12 mouse cellular contexts compared by ENCODE assay signal in the genomic region with DNA sequence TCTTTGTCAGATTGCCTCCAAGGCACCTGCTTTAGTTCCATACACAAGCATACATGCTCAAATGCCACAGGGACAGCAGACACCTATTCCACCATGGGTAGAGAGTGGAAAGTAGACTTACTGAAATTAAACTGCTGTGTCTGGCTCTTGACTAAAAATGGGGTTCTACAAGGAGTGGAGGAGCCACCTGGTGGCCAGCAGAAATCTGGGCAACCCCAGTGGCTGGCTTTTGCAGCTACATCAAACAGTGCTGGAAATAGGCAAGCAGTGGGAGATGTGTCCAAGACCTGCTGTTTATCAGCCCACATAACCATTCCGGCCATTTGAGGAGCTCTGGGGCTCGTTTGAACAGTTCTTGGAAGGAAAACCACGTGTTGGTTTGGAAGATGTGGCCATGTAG. TPM values are rescaled to one million over a fixed set of nuclear protein-coding genes. Genes with fewer than 3 reads are reported as not detected.
DNase-seq lines count a peak whose midpoint lies in the region; ATAC-seq and TF ChIP-seq lines count a peak whose summit lies in the region.
"Had no signal": no experiment of that assay in that cellular context is flagged by ENCODE, and none has a peak within 500 bp of the region (broad histone marks: within the 10 kb centered on the region; RNA-seq: fewer than 3 reads in every experiment).

No protein-coding gene starts in this region.

- no peak overlapping the region for H3K4me3 ChIP-seq in liver, adult 2 months (ENCODE audit: insufficient read depth, low read depth, low read length)
- no peak overlapping the region for H3K4me3 ChIP-seq in liver, embryonic 11.5 days (ENCODE audit: low read depth, low read length)
- H3K4me3 ChIP-seq: forebrain, embryonic 13.5 days; hindbrain, embryonic 12.5 days had no signal

- DNase-seq in frontal cortex, postnatal 14 days (ENCODE audit: low spot score in 2 of 2) = no peak
- no peak for DNase-seq in liver, adult 2 months (ENCODE audit: extremely low read depth, low read depth, low spot score)
- DNase-seq in liver, embryonic 11.5 days (ENCODE audit: low spot score) = no peak
- peak; percentile 27 for DNase-seq in A20 (ENCODE audit: low read depth, low spot score)
- no peak for DNase-seq in brain, embryonic 14.5 days (ENCODE audit: low read depth)
- no peak for DNase-seq in thymus, postnatal 10 days (ENCODE audit: low spot score in 2 of 2)
- DNase-seq in ovary, postnatal 36 days (ENCODE audit: low spot score) = no peak
- DNase-seq: heart, adult 18-20 months; layer of hippocampus, postnatal 36 days had no signal

- H3K79me2 ChIP-seq in liver, adult 2 months (ENCODE audit: control insufficient read depth, insufficient read depth, low read length) = peaks cover 12% of the 10 kb centered on the region; the same call in 1 of the 2 replicates

- WGBS in liver, adult 2 months = 75% methylated on average over 3 of the region's 3 CpGs
- WGBS in liver, embryonic 11.5 days = 76% methylated on average over 3 of the region's 3 CpGs

- H3K36me3 ChIP-seq in liver, adult 2 months (ENCODE audit: control insufficient read depth, insufficient read depth, low read length) = peaks cover 38% of the 10 kb centered on the region
- H3K36me3 ChIP-seq in liver, embryonic 11.5 days (ENCODE audit: control insufficient read depth, insufficient read depth, low read length) = peaks cover 48% of the 10 kb centered on the region

- no peak overlapping the region for H3K4me2 ChIP-seq in liver, embryonic 11.5 days
- H3K4me2 ChIP-seq: forebrain, embryonic 13.5 days; hindbrain, embryonic 12.5 days had no signal

- peak; percentile 50 for TF ChIP-seq CTCF in liver, adult 2 months (IDR thresholded peaks at IDR 0.05; ENCODE audit: low read depth, low read length)
- peak; percentile 24; the same call in 1 of the 2 replicates for TF ChIP-seq CTCF in brain, embryonic 14.5 days (IDR thresholded peaks at IDR 0.05; ENCODE audit: borderline replicate concordance, extremely low read depth, insufficient read depth, insufficient read length)

- ATAC-seq in frontal cortex, adult (ENCODE audit: low TSS enrichment) = peak; percentile 44; the same call in 1 of the 2 replicates
- no peak for ATAC-seq in liver, embryonic 11.5 days (replicated peaks; ENCODE audit: low FRiP score)
- ATAC-seq: forebrain, embryonic 13.5 days had no signal

- H3K4me1 ChIP-seq in liver, adult 2 months (ENCODE audit: control insufficient read depth, insufficient read depth, low read length) = peaks cover 5% of the 10 kb centered on the region
- peaks cover 8% of the 10 kb centered on the region for H3K4me1 ChIP-seq in liver, embryonic 11.5 days (replicated peaks; ENCODE audit: control insufficient read depth, insufficient read depth, low read length)

- TF ChIP-seq POLR2A in liver, adult 2 months (IDR thresholded peaks at IDR 0.05; ENCODE audit: extremely low read depth, insufficient read depth, low read length) = no peak
- TF ChIP-seq POLR2A in brain, embryonic 14.5 days (IDR thresholded peaks at IDR 0.05; ENCODE audit: borderline replicate concordance, extremely low read depth, insufficient read depth, insufficient read length, poor library complexity, severe bottlenecking) = no peak

- no peak overlapping the region for H3K27ac ChIP-seq in liver, adult 2 months (replicated peaks; ENCODE audit: insufficient read depth, low read depth, low read length)
- H3K27ac ChIP-seq in liver, embryonic 11.5 days (ENCODE audit: low read depth, low read length) = no peak overlapping the region
- H3K27ac ChIP-seq: forebrain, embryonic 13.5 days; hindbrain, embryonic 12.5 days had no signal

- no peaks in the 10 kb centered on the region for H3K27me3 ChIP-seq in liver, adult 2 months (ENCODE audit: control insufficient read depth, insufficient read depth, low read length)
- H3K27me3 ChIP-seq in liver, embryonic 11.5 days (replicated peaks; ENCODE audit: control insufficient read depth, insufficient read depth, low read length) = no peaks in the 10 kb centered on the region
- H3K27me3 ChIP-seq: forebrain, embryonic 13.5 days; hindbrain, embryonic 12.5 days had no signal

- no peaks in the 10 kb centered on the region for H3K9me3 ChIP-seq in liver, embryonic 11.5 days (ENCODE audit: control insufficient read depth, low read length)
- H3K9me3 ChIP-seq: forebrain, embryonic 13.5 days; hindbrain, embryonic 12.5 days had no signal

- H3K9ac ChIP-seq in liver, adult 2 months (ENCODE audit: low read depth, low read length) = no peak overlapping the region
- H3K9ac ChIP-seq in liver, embryonic 11.5 days (ENCODE audit: low read depth, low read length) = no peak overlapping the region
- H3K9ac ChIP-seq: forebrain, embryonic 13.5 days; hindbrain, embryonic 12.5 days had no signal

RNA-seq across cellular contexts. Expression of gene Pes1, which starts 6.1 kb away (rescaled TPM):
- 17.9 and 20.8 TPM in 2 replicates for total RNA-seq in liver, adult 2 months (2014; rRNA removed)
- 17.9 and 22.2 TPM in 2 replicates for polyA plus RNA-seq in liver, adult 2 months (2012; rRNA removed)
- 105 and 112 TPM in 2 replicates for polyA plus RNA-seq in liver, embryonic 11.5 days (2014; fragmentation: Nextera tagmentation; extraction: Ambion mirVana)
- 57.9 and 58.0 TPM in 2 replicates for polyA plus RNA-seq in brain, embryonic 14.5 days (2012; rRNA removed)

RNA-seq across cellular contexts. Expression of gene 4930556J24Rik, which starts 6.7 kb away (rescaled TPM):
- 0.09 TPM in 1 of 2 replicates, not detected in the other for total RNA-seq in liver, adult 2 months (2014; rRNA removed)
- not detected in 2 replicates for polyA plus RNA-seq in liver, adult 2 months (2012; rRNA removed)
- polyA plus RNA-seq in liver, embryonic 11.5 days (2014; fragmentation: Nextera tagmentation; extraction: Ambion mirVana) = 0.16 and 0.29 TPM in 2 replicates
- polyA plus RNA-seq in brain, embryonic 14.5 days (2012; rRNA removed) = 0.05 TPM in 1 of 2 replicates, not detected in the other
- total RNA-seq: heart, adult 18-20 months had no signal
- polyA plus RNA-seq: forebrain, embryonic 13.5 days had no signal

RNA-seq across cellular contexts. Expression of gene Gal3st1, which starts 13.6 kb away (rescaled TPM):
- total RNA-seq in liver, adult 2 months (2014; rRNA removed) = 2.2 and 2.6 TPM in 2 replicates
- polyA plus RNA-seq in liver, adult 2 months (2012; rRNA removed) = 1.4 and 4.4 TPM in 2 replicates
- 0.87 and 1.5 TPM in 2 replicates for polyA plus RNA-seq in liver, embryonic 11.5 days (2014; fragmentation: Nextera tagmentation; extraction: Ambion mirVana)
- polyA plus RNA-seq in brain, embryonic 14.5 days (2012; rRNA removed) = 3.2 and 5.3 TPM in 2 replicates

RNA-seq across cellular contexts. Expression of gene Tcn2, which starts 37.9 kb away (rescaled TPM):
- total RNA-seq in liver, adult 2 months (2014; rRNA removed) = 101 and 110 TPM in 2 replicates
- 211 and 236 TPM in 2 replicates for polyA plus RNA-seq in liver, adult 2 months (2012; rRNA removed)
- 21.1 and 22.7 TPM in 2 replicates for polyA plus RNA-seq in liver, embryonic 11.5 days (2014; fragmentation: Nextera tagmentation; extraction: Ambion mirVana)
- 21.2 and 27.4 TPM in 2 replicates for polyA plus RNA-seq in brain, embryonic 14.5 days (2012; rRNA removed)

RNA-seq across cellular contexts. Expression of gene Slc35e4, which starts 55.4 kb away (rescaled TPM):
- total RNA-seq in liver, adult 2 months (2014; rRNA removed) = 0.18 and 0.34 TPM in 2 replicates
- 0.27 and 0.46 TPM in 2 replicates for polyA plus RNA-seq in liver, adult 2 months (2012; rRNA removed)
- polyA plus RNA-seq in liver, embryonic 11.5 days (2014; fragmentation: Nextera tagmentation; extraction: Ambion mirVana) = 0.97 and 1.4 TPM in 2 replicates
- polyA plus RNA-seq in brain, embryonic 14.5 days (2012; rRNA removed) = 13.2 and 13.5 TPM in 2 replicates
